Mouse (Mus musculus): ENCODE measurements around the gene Stard9. TPM values are rescaled to one million over a fixed set of nuclear protein-coding genes. Genes with fewer than 3 reads are reported as not detected.

Stard9 gene
- polyA plus RNA-seq (2014; fragmentation: Illumina TruSeq; extraction: RNeasy Lipid Tissue Mini Kit (QIAGEN cat#74804); ENCODE audit: low read depth, low replicate concordance), result 13.9 TPM

DNA sequence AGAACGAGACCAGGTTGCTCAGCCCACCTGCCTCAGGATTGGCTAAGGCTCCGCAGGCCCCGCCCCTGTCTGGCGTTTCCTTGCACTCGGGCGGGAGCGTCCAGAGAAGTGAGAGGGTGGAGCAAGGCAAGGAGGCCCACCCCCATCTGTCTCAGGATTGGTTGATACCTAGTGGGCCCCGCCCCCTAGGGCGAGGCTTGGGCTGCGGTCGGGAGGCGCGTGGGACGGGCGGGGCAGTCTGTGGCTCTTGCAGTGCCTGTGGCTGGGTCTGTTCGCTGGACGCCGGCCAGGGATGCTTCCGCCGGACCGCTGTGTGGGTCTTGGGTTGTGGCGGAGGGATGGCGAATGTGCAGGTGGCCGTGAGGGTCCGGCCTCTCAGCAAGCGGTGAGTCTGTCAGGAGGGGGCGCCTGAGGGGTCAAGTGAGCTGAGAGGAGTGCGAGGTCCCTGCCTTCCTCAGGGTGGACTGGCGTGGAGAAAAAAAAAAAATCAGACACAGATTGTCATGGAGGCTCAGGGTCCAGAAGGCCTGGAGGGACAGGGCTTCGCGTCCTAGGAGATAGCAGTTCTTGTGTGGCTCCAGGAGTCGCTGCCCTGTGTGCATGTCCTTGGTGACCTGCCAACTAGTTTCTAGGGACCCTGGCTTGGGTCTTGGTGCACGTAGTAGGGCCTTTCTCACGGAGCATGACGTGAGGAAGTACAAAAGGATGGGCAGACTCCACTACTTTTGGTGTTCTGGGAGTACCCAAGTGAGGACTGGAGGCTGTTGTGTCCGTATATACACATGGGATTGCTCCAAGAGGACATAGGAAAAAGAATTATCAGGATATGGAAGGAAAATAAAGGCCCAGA is at the start of gene Stard9:
Gene Stard9, plus strand, starts transcription at position 236 of the 850 bp plus-strand sequence.

DNA sequence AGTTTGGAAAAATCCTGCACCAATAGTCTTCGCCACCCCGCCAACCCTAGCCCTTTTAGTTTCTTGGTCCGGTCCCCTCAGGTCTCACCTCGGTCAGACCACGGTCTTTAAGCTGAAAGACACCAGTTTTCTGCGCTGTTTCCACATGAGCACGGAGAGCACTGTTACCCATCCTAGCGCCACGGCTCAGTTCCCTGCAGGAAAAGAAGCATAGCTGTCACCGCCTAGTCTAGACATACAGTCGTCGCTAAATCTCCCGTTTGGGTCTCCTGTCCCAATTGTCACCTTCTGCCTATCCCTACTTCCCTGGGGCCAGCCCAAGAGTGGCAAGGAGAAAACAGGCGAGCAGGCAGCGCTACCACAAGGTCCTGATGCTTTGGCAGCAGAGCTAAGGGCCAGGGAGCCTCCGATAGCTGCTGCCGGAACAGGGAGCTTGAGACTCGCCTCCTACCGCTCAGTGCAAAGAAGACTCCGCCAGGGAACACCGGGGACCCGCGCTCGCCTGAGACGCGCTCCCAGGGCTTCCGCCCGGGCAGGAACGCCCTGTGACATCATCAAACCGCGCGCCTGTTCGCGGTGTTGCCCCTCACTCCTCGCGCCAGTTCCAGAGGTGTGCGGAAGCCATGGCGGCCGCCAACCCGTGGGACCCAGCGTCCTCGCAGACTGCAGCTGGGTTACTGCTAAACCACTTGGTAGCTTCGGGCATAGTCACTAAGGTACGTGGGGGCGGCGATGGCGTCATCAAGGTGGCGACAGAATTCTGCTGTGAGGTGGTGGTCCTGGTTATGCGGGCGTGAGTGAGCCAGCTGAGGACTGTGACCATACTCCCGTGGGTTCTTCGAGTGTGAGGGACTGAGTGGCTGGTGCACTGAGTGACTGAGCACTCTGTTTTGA is 19.8 kb upstream of the Stard9 start, which contains the start of the genes Haus2 and Lrrc57:
Gene Haus2, plus strand, starts transcription at position 554 of the 894 bp plus-strand sequence.
Gene Lrrc57, minus strand, starts transcription at position 691 of the 894 bp plus-strand sequence.

Other genes starting within 250 kb of the Stard9 start
- gene Ganc, start 225.2 kb upstream of the Stard9 start, polyA plus RNA-seq (2014; fragmentation: Illumina TruSeq; extraction: RNeasy Lipid Tissue Mini Kit (QIAGEN cat#74804); ENCODE audit: low read depth, low replicate concordance), result 33.9 TPM
- 112 TPM for gene Tmem87a, start 225.0 kb upstream of the Stard9 start, polyA plus RNA-seq (2014; fragmentation: Illumina TruSeq; extraction: RNeasy Lipid Tissue Mini Kit (QIAGEN cat#74804); ENCODE audit: low read depth, low replicate concordance)
- gene Capn3, start 173.1 kb upstream of the Stard9 start, polyA plus RNA-seq (2014; fragmentation: Illumina TruSeq; extraction: RNeasy Lipid Tissue Mini Kit (QIAGEN cat#74804); ENCODE audit: low read depth, low replicate concordance), result 0.52 TPM
- gene Zfp106, start 65.3 kb upstream of the Stard9 start, polyA plus RNA-seq (2014; fragmentation: Illumina TruSeq; extraction: RNeasy Lipid Tissue Mini Kit (QIAGEN cat#74804); ENCODE audit: low read depth, low replicate concordance), result 96.3 TPM
- gene Snap23, start 61.5 kb upstream of the Stard9 start, polyA plus RNA-seq (2014; fragmentation: Illumina TruSeq; extraction: RNeasy Lipid Tissue Mini Kit (QIAGEN cat#74804); ENCODE audit: low read depth, low replicate concordance), result 162 TPM
- gene Haus2, start 19.7 kb upstream of the Stard9 start, polyA plus RNA-seq (2014; fragmentation: Illumina TruSeq; extraction: RNeasy Lipid Tissue Mini Kit (QIAGEN cat#74804); ENCODE audit: low read depth, low replicate concordance), result 65.0 TPM
- gene Lrrc57, start 19.6 kb upstream of the Stard9 start, polyA plus RNA-seq (2014; fragmentation: Illumina TruSeq; extraction: RNeasy Lipid Tissue Mini Kit (QIAGEN cat#74804); ENCODE audit: low read depth, low replicate concordance), result 59.8 TPM
- gene Cdan1, start 221.0 kb downstream of the Stard9 start, polyA plus RNA-seq (2014; fragmentation: Illumina TruSeq; extraction: RNeasy Lipid Tissue Mini Kit (QIAGEN cat#74804); ENCODE audit: low read depth, low replicate concordance), result 3.2 TPM
- gene Ttbk2, start 221.5 kb downstream of the Stard9 start, polyA plus RNA-seq (2014; fragmentation: Illumina TruSeq; extraction: RNeasy Lipid Tissue Mini Kit (QIAGEN cat#74804); ENCODE audit: low read depth, low replicate concordance), result 15.6 TPM